Mouse (Mus musculus) gastrocnemius, postnatal 36 days (tissue): ENCODE results near the gene Ccdc91. TPM values are rescaled to one million over a fixed set of nuclear protein-coding genes. Genes with fewer than 3 reads are reported as not detected.

Experiments
- DNase-seq, 2 experiments: peaks; one replicate each; pipeline ENCODE4 v3.0.0; 2022
- intact Hi-C: fragments of 180-260 bp; cut with DNase I; formaldehyde crosslinking; loops from one replicate; pipeline ENCODE4 v1.15.1; 2025
- total RNA-seq, 2 experiments: library from RNA; stranded (reverse); gene quantifications; 2 replicates each; pipeline ENCODE4 v1.2.3; 2021

The Ccdc91 gene
- total RNA-seq, 2 experiments from 2014 or later, result 75.6 to 86.2 TPM

DNA sequence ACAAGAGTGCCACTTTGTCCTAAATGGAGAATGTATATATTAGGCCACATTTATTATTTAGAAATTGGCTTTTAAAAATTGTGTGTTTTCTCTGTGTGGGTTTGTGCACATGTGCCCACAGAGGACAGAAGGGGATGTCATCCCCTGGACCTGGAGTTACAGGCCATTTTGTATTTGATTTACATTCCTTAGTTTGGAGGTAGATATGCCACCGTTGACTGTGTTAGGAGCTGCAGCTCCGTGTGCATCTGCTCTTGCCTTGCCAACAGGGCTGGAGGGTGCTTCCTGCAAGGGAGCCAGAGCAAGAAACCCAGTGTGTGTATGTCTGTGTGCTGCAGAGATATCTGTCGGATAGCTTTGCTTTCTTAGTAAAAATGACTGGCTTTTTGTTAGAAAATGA, 83.7 kb downstream of the Ccdc91 start:
- intact Hi-C loops, result no loop called here
- no peak for DNase-seq

DNA sequence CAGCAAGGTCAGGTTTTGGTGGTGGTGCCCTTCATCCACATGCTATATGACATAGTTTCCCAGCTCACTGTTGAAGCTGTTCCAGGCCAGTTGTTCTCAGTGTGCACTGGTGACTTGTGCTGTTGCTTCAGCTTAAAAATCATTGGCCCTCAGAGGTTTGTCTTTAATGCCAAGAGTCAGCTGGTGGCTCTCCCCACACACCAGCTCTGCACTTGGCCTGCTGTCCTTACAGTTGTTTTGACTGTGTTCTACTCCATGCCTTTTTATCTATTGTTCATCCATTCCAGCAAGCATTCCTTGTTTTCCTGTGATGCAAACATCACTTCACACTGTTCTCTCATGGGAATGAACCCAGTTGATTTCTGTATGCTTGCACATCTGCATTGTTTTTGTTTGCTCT, 84.8 kb downstream of the Ccdc91 start:
- intact Hi-C loops, result no loop called here
- no peak for DNase-seq

DNA sequence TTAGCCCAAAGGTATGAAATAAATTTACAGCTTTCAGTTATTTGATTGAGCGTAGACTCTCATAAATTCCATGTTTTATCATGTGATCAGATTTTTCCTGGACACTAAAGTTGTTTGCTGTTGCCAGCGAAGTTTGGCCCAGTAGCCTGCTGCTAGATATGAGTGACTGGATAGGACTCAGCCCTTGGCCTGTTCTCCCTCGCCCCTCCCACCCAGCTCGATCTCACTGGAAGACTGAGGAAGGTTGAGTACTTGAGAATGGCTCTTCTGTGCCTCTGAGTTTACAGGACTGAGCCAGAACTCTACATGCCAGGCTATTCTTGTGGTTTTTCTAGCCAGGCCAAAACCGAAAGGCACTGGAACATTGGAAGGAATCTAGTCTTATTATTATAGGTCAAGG, 93.6 kb downstream of the Ccdc91 start:
- intact Hi-C loops, result no loop called here
- peak; percentile 42 to 53 for DNase-seq

DNA sequence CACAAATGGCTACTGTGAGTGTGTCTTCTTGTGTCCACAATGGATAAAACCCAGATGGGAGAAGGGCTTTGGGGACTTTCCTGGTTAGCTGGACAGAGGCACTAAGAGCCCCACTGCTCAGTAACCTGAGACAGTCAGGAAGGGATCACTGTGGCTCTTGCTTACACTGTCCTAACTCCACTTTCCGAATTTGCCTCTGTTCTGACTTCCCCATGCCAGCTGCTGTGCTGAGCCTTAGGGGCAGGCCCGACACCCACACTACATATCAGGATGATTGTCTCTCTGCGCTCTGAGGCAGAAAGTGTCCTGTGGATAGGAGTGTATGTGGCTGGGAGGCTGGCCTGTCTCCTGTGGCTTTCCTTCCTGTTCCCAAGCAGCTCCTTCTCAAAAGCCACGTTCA, 97.5 kb downstream of the Ccdc91 start:
- DNase-seq, result no peak
- intact Hi-C loops, result no loop called here

DNA sequence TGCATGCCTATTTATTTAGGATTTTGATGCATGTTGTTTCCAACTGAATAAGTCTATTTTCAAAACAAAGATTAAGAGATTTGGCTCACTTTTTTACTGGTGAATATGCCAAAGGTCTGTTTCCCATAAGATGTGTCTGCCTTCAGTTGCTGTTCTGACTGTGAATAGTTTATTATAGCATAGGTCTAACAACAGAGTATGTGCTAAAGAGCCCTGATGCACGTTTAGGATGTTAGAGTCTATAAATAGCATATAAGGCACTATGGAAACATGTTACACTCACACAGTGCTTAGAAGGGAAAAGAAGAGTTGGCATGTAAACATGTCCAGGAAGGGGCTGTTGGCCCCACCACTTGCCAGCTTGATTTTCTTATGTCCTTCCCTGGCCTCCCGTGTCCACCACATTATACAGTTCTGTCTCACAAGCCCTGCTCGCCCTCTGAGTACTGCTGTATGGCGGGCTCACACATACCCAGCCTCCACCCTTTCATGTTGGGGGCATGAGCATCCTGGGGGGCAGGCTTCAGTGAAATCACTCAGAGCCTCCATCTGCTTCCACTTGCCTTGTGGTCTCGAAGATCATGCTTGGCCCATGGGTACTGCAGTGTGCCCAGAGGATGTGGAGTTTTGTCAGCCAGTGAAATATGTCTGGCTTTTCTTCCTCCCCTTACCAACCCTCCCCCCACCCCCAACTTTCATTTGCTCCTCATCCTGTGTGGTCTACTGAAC, 99.0 kb downstream of the Ccdc91 start:
- intact Hi-C loops, result no loop called here
- no peak for DNase-seq

DNA sequence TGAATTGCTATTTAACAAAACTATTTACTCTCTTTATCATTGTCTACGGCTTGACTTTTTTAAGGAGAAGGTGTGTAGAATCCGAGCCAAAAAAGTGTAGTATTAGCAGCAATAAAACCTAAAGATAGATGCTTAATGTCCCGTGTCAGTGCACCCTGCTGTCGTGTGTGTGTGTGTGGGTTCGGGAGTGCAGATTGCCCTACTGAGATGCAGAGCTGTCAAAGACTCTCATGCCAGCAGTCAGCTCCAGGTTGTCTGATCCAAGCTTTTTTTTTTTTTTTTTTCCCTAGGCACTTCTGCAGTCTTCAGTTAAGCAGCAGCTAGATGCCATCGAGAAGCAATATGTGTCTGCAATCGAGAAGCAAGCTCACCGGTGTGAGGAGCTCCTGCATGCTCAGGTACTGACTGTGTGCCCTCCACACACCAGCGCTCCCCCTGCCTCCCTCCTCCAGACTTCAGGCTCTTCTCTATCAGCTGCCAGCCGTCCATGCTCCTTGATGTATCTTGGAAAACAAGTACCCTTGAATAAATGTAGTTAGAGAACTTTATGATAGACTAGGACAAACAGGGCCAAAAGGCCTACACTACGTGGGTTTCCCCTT, 99.7 kb downstream of the Ccdc91 start:
- DNase-seq, result no peak
- intact Hi-C loops, result no loop called here

DNA sequence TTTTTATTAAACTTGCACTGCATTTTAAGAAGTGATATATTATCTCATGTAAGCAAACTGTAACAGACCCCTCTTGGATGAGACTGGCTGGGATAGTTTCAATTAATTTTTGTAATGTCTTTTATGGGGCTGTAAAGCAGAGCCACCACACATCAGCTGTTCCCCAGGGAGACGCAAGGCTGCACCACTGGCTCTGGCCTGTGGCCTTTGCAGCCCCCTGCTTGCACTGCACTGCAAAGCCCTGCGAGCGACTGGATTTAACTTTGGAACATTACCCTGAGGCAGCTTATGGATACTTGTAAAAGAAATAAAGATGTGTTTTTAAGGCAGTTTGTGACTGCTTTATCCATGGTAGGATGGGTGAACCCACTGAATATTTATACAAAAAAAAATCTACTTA, 112.0 kb downstream of the Ccdc91 start:
- no peak for DNase-seq
- intact Hi-C loops, result no loop called here

DNA sequence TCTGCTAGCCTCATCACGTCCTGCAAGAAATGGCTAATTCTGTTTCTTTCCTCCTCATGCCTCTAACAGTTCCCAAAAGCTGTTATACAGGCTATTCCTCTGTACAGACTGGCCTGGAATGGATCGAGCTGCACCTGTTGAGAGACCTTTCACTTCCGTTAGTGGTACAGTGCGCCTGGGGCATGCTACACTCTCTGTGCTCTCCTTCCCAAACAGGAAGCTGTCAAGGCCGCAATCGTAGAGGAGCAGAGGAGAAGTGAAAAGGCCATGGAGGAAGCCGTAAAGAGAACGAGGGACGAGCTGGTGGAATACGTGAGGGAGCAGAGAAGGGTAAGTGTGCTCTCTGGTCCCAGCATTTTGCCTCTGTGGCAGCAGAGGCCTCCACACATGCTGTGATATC, 131.0 kb downstream of the Ccdc91 start:
- DNase-seq, result no peak

DNA sequence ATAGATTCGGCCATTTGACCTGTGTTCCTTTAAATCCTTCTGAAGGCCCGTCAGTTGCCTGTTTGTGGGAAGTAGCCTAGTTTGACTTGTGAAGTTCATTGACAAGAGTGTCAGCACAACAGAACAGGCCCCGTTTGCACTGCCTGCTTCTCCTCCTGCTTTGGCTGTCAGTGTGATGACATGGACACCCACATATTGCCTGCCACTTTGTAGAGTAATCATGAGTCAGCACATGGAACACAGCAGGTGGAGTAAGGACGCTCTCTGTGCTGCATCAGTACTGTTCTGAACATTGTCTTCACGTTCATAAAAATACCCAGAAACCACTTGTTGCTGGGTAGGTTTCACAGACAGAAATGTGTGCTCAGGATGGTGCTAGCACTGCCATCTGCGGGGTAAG, 132.0 kb downstream of the Ccdc91 start:
- DNase-seq, result no peak
- intact Hi-C loops, result no loop called here

More for the DNA sequence above, 131.0 kb downstream of the Ccdc91 start:
- intact Hi-C loops, result no loop called here

DNA sequence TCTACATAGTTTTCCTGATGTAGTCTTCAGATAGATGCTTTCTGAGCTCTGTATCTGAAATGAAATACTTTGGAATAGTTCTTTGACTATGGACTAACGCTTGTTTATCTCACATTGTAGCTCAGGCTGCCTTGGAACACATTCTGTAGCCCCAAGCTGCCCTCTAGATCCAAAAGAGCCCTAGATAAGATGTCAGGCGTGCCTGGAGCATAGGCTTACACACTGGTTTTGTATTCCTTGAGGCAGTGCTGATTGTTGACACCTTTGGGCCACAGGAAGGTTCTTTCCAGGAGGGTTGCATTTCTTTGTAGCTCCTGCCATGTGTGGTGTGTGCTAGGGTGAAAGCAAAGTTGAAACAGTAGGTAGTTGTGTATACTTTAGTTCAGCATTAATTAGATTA, 139.7 kb downstream of the Ccdc91 start:
- no peak for DNase-seq
- intact Hi-C loops, result no loop called here

DNA sequence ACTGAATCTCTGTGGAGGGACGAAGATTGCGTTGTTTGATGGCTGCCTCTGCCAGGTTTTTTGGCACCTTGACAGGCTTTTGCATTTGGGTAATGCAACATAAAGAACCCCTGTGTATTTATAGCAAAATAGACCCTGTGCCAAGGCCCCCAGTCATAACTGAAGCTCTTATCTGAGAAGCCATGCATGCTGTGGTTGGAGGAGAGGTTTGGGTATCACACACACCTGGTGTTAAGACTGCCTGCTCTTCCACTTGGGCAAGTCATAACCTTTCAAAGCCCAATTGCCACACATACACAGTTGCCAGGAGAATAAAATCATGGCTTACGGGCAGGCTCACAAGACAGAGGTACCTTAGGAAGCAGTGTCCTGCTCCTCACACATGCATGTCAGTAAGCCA, 147.5 kb downstream of the Ccdc91 start:
- intact Hi-C loops, result no loop called here
- no peak for DNase-seq

DNA sequence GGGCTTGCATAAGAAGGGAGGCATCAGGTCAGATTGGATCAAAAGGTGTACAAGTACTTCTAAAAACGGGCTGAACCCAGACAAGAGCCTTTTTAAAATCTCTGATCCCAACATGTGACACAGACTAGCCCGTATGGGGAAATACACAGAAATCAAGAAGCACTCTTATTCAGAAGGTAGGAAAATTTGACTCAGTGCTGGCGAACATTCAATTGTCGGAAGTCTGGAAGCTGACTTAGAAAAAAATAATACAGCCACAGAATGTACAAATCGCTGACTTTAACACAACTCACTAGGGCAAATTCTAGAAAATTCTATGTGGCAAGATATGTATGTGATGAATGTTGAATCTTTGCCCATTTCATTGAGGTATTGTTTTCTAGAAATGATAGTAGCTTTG, 160.8 kb downstream of the Ccdc91 start:
- intact Hi-C loops, result no loop called here
- DNase-seq, result no peak

DNA sequence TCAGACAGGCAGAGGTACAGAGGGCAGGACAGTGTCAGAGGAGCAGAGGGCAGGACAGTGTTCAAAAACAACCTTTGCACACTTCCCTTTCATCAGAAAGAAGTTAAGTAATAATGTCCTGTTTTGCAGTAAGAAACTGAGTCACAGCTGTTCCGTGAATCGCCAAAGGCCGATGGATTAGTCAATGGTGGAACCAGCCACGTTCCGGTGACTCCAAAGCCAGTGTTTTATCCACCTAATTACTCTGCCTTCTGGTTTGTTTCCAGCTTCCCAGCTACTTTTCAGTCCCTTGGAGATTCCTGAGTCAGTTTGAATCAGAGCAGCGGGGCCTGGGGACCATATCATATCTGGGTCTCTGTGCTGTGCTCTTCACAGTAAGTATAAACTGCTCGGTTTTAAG, 168.2 kb downstream of the Ccdc91 start:
- intact Hi-C loops, result no loop called here
- DNase-seq, result no peak

DNA sequence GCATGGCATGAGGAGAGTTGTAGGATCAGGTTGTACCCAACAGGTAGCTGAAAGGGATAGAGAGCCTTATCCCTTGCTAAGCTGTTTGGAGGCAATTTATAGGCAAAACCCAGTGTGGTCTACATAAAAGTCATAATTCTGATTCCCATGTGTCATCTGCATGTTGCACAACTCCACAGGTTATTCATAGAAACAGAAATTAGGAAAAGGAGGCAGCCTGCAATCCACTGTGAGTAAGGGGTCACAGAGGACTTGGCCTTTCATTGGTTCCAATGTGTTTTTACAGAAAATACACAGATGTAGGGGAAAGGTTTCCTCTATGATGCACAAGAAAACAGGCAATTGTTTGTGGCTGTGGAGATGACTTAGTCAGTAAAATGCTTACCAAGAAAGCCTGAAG, 168.8 kb downstream of the Ccdc91 start:
- intact Hi-C loops, result no loop called here
- DNase-seq, result no peak

DNA sequence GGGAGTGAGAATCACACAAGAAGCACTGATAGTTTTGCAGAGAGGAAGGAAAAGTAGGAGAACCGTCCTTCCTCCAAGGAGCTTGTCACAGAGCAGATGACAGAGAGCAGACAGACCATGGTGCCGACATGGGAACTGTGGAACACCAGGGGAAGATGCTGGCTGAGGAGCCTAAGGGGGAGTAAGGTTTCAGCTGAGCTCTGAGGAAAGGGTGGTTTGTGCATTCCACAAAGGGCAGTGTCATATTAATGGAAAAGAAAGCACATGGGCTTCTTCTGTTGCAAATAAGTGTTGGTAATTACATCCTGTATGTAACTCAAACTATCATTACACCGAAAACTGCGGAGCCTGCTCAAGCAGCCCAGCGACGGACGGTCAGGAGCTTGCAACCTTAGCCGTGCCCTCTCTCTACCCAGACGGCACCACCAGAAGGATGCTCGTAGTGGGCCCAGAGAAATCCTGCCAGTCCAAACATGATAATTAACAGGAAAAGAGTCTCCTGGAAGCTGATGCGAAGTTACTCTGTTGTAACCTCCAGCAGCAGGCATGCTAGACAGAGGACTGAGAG, 170.9 kb downstream of the Ccdc91 start:
- no peak for DNase-seq
- intact Hi-C loops, result no loop called here

DNA sequence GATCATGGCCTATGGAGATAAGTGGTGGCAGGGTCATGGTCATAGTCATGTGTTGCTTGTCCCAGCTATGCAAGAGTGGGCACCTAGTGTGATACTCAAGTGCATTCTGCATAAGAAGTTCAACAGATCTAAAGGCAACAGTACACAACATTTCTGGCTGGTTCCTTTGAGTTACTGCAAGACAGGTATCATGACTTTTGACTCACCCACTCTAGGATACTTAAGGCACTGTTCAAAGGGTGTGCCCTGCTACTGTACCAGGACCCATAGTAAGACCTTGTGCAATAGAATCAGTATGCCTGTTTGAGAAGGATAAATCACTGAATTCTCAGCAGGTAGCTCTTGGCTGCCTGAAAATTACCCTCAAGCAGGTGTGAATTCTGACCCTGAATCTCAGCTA, 182.4 kb downstream of the Ccdc91 start:
- intact Hi-C loops, result loop anchor here (10.0 kb wide), 1 partner anchor 393 kb away; the partner anchor contains the start of gene Pthlh
- DNase-seq, result no peak

DNA sequence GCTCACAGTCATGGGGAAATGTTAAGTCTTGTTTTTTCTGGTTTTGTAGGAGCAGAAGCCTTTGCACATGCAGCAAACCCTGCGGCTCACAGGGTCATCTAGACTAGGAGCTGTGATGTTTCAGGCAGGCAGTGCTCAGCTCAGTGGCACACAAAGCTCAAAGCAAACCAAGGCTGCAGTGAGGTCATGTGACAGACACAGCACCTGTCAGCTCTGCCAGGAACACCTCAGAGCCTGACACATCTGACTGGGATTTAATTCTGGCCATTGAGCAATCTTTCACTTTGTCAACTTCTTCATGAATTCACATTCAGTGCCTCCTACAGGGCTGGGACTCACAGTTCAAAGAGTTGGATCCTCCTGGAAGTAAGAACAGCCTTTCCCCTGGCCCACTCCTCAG, 185.1 kb downstream of the Ccdc91 start:
- intact Hi-C loops, result no loop called here
- DNase-seq, result no peak

DNA sequence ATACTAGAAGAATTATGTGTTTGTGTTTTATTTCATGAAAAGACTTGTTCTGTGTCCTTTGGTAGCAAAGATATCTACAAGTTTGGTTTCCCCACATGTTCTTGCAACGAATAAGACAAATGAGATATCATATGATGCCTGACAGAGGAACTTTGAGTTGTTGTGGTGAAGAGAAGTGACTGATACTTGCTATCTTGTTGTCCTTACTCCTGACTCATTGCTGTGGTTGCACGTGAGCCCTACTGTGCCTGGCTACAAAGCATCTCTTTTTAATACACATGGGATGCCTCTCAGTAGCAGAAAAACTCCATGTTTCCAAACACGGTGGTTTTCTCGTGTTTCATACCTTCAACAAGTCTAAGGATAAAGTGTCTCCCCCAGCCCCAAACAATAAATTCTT, 186.2 kb downstream of the Ccdc91 start:
- intact Hi-C loops, result no loop called here
- no peak for DNase-seq

DNA sequence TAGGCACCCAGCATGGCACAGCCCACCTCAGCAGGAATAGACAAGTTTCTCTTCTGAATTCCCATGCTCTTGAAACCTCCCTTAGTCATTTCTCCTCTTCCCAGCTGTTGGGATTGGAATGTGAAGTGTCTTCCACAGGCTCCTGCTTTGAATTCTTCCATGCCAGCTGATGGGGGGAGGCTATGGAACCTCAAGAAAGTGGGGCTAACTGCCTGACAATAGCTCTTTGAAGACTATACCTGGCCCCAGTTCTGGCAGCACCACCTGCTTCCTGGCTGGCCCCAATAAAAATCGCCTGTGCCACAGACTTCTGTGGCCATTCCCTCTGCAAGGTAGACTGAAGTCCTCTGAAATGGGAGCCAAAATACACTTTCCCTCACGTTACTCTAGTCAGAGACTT, 187.0 kb downstream of the Ccdc91 start:
- no peak for DNase-seq
- intact Hi-C loops, result no loop called here

DNA sequence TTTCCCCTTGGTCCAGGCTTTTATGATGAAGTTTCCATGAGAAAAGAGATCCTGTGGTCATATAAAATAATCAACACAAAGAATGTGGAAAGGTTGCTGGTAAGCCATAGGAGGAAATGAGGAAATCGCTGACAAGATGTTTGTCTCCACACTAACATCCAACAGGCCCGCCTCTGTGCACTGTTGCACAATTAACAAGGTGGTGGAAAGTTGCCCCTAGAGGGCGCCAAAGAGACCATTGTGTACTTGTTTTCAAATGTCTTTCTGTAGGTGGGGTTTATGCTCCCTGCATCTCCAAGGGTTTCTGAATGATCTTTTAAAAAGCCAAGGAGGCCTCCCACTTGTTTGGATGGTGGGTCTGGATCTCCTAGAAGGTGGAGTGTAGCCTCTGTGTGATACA, 188.7 kb downstream of the Ccdc91 start:
- DNase-seq, result peak in 1 of 2 experiments; percentile 33
- intact Hi-C loops, result no loop called here

DNA sequence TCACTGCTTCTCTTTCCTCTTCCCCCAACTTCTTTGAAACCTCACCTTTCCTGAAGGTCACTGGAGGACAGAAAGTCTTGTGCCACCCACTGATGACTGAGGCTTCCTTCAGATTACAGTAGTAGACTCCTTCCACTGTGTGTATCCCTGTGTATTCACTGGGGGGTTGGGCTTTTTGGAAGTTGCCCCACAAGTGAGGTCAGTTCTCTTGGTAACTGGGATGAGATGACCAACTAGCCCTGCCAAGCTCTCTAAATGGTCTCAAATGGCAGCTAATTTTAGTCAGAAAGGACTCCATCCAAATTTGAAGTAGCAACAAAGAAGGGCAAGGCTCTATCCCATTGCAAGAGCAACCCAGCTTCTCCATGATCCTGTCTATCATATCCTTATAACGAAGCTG, 195.7 kb downstream of the Ccdc91 start:
- intact Hi-C loops, result no loop called here
- peak; percentile 53 to 67 for DNase-seq

DNA sequence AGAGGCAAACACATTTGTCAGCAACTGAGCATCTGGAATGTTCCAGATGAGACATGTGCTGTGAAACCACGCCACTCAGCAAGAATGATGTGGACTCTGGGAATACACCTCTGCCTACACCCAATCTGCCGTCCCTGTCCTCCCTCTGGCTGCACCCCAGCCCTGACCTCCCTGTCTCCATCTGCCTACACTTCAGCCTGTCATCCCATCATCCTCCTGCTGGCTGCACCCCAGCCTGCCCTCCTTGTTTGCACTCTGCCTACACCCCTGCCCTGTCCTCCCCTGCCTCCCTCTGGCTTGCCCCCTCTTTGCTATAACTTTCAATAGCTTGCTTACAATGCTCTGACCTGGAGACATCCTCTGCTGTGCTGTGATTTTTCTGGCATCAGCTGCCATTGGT, 196.9 kb downstream of the Ccdc91 start:
- no peak for DNase-seq
- intact Hi-C loops, result no loop called here
